Mouse (Mus musculus): ENCODE results near the gene Golm1.

DNA sequence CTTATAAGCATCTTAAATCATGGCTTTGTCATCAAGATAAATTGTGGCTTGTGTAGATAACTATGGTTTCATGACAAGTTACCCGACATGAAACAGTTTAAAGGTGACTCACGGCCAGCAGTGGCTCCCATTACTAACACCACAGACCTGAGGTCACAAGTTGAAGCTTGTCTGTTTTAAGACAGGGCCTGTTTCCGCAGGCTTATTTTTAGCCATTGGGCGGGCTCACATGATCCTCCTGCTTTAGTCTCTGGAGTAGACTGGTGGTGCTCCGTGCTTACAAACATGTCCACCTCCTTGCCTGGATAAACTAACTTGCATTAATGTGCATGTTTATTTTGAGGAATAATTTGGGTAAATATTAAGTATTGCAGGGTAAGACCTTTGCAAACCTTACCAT, 50.7 kb downstream of the Golm1 start:
- TF ChIP-seq CTCF (IDR thresholded peaks at IDR 0.05; ENCODE audit: insufficient read depth, low read depth, low read length) (no peak), POLR2A (IDR thresholded peaks at IDR 0.05; ENCODE audit: insufficient read depth, low read depth, low read length) (no peak)

All from olfactory bulb, adult 2 months (tissue).